Mouse (Mus musculus) lung, adult 10 weeks (tissue): Measurements from ENCODE around the gene Zbtb3. TPM values are rescaled to one million over a fixed set of nuclear protein-coding genes. Genes with fewer than 3 reads are reported as not detected.

ENCODE experiments used
- polyA plus RNA-seq: library from polyadenylated mRNA; stranded (reverse); fragments of 350-450 nt; fragmentation: Illumina TruSeq; extraction: RNeasy Lipid Tissue Mini Kit (QIAGEN cat#74804); gene quantifications from one replicate; pipeline ENCODE4 v1.2.3, GENCODE M21; 2014; ENCODE audit warnings: low read depth, low replicate concordance; ENCODE audit not compliant: insufficient read depth

Zbtb3 gene
- polyA plus RNA-seq, 1 experiment from 2014 or later = 1.6 TPM

Other genes with a start within 250 kb of the Zbtb3 start
- not detected for gene Slc22a8, start 211.3 kb upstream of the Zbtb3 start, polyA plus RNA-seq
- not detected for gene Slc22a6, start 184.5 kb upstream of the Zbtb3 start, polyA plus RNA-seq
- 0.19 TPM for gene Chrm1, start 138.8 kb upstream of the Zbtb3 start, polyA plus RNA-seq
- gene Slc3a2, start 79.2 kb upstream of the Zbtb3 start, polyA plus RNA-seq = 184 TPM
- 29.3 TPM for gene Wdr74, start 66.7 kb upstream of the Zbtb3 start, polyA plus RNA-seq
- not detected for gene 1700092M07Rik, start 61.8 kb upstream of the Zbtb3 start, polyA plus RNA-seq
- gene Stx5a, start 61.1 kb upstream of the Zbtb3 start, polyA plus RNA-seq = 52.5 TPM
- 135 TPM for gene Nxf1, start 45.5 kb upstream of the Zbtb3 start, polyA plus RNA-seq
- gene Tmem223, start 31.6 kb upstream of the Zbtb3 start, polyA plus RNA-seq = 124 TPM
- 59.3 TPM for gene Tmem179b, start 28.1 kb upstream of the Zbtb3 start, polyA plus RNA-seq
- gene Taf6l, start 16.1 kb upstream of the Zbtb3 start, polyA plus RNA-seq = 4.5 TPM
- 97.1 TPM for gene Polr2g, start 4.0 kb upstream of the Zbtb3 start, polyA plus RNA-seq
- gene Ttc9c, start 16.8 kb downstream of the Zbtb3 start, polyA plus RNA-seq = 10.6 TPM
- gene Hnrnpul2, start 17.5 kb downstream of the Zbtb3 start, polyA plus RNA-seq = 37.3 TPM
- not detected for gene AC129217.1, start 27.2 kb downstream of the Zbtb3 start, polyA plus RNA-seq
- 60.1 TPM for gene Bscl2, start 34.9 kb downstream of the Zbtb3 start, polyA plus RNA-seq
- gene Gng3, start 36.6 kb downstream of the Zbtb3 start, polyA plus RNA-seq = not detected
- gene Lrrn4cl, start 48.2 kb downstream of the Zbtb3 start, polyA plus RNA-seq = 1.6 TPM
- gene Ubxn1, start 68.9 kb downstream of the Zbtb3 start, polyA plus RNA-seq = 167 TPM
- gene Uqcc3, start 78.4 kb downstream of the Zbtb3 start, polyA plus RNA-seq = 59.1 TPM
- gene Lbhd1, start 81.2 kb downstream of the Zbtb3 start, polyA plus RNA-seq = 19.9 TPM
- gene Gm49403, start 81.4 kb downstream of the Zbtb3 start, polyA plus RNA-seq = not detected
- 54.1 TPM for gene 1810009A15Rik, start 86.3 kb downstream of the Zbtb3 start, polyA plus RNA-seq
- not detected for gene Gm49416, start 86.4 kb downstream of the Zbtb3 start, polyA plus RNA-seq
- 8.7 TPM for gene Ints5, start 90.5 kb downstream of the Zbtb3 start, polyA plus RNA-seq
- 51.6 TPM for gene Ganab, start 95.5 kb downstream of the Zbtb3 start, polyA plus RNA-seq
- gene B3gat3, start 117.8 kb downstream of the Zbtb3 start, polyA plus RNA-seq = 54.5 TPM
- gene Rom1, start 126.8 kb downstream of the Zbtb3 start, polyA plus RNA-seq = 6.0 TPM
- 17.3 TPM for gene Eml3, start 127.0 kb downstream of the Zbtb3 start, polyA plus RNA-seq
- 43.6 TPM for gene Mta2, start 139.3 kb downstream of the Zbtb3 start, polyA plus RNA-seq
- 8.5 TPM for gene Tut1, start 151.3 kb downstream of the Zbtb3 start, polyA plus RNA-seq
- gene Eef1g, start 164.5 kb downstream of the Zbtb3 start, polyA plus RNA-seq = 297 TPM
- gene Ahnak, start 186.7 kb downstream of the Zbtb3 start, polyA plus RNA-seq = 67.3 TPM